Mouse (Mus musculus): ENCODE measurements at regions not wholly inside any gene's neighbourhood (a gene's known extent, or its start where the extent isn't known, plus 50 kb on each side); places are given as distances from the start of the nearest gene placed in this dataset.

DNA sequence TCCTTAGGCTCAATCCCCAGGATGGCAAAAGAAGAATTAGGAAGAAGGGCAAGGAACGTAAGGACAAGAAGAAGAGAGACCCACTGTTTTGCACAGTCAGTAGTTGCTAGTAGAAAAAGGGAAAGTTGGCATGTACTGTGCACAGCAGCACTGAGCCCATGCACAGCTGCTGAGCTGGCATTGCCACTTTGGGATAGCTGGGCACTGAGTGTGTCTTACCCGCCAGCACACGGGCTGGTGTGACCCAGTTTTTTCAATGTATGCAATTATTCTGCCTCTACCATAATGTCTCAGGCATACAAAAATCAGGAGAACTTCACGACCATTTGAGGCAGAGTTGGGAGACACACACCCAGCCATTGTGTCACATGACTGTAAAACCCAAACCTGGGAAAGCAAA lies 306.1 kb downstream of the Efnb2 start:
- TF ChIP-seq CTCF (IDR thresholded peaks at IDR 0.05; ENCODE audit: low read depth, low read length) = no peak
- no peak for TF ChIP-seq GATA1 (IDR thresholded peaks at IDR 0.05; ENCODE audit: borderline replicate concordance, low read length)
- TF ChIP-seq TAL1 (conservative IDR thresholded peaks at IDR 0.05; ENCODE audit: low read depth, low read length) = no peak
- no peak for TF ChIP-seq POLR2AphosphoS5 (IDR thresholded peaks at IDR 0.05; ENCODE audit: insufficient replicate concordance, low read depth, low read length)
- no peak for TF ChIP-seq GATA2 (IDR thresholded peaks at IDR 0.05; ENCODE audit: borderline replicate concordance, low read depth, low read length)

Data from G1E (cell line).